Mouse (Mus musculus) yolk sac, embryonic 10.5 days (tissue): ENCODE measurements around the gene Sectm1b.
A peak's percentile ranks its signal among the peaks of the same experiment; 100 is the strongest.

ENCODE experiments used
- DNase-seq: peaks from one replicate; pipeline ENCODE4 v3.0.0-alpha.2; 2017; ENCODE audit warnings: low spot score

Sectm1b gene

DNA sequence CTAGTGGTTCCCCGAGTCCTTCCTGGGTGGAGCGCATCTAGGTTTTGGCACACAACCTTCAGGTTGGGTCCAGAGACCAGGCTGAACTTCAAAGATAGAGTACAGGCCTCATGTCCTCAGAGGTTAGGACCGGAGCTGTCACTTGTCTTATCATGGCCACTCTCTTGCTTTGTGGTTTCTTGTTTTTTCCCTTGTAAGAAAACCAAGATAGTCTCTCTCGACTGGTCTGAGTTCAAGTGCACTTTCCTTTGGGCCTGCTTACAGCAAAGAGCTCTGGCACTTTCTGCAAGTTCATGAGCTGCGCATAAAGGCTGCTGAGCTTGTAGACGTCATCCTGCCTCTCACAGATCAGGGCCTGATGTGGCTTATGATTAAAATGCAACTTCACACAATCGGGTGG, 36.1 kb downstream of the Sectm1b start:
- DNase-seq: no peak

DNA sequence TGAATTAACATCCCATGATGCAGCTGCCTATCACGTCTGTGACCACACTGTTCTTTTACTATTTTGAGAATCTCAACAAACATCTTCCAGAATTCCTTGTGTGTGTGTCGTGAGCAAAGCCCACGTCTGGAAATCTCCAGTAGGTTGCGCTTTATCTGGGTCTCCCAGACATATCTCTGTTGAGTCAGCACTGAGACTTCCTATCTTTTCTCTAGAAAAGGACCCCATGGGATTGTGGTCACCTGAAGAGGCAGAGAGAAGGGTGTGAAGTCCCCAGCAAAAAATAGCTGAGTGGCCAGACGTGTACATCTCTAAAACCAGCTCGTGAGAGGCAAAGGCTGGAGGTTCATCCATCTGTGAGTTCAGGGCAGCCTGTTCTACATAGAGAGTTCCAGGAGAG, 39.2 kb downstream of the Sectm1b start:
- DNase-seq: no peak

DNA sequence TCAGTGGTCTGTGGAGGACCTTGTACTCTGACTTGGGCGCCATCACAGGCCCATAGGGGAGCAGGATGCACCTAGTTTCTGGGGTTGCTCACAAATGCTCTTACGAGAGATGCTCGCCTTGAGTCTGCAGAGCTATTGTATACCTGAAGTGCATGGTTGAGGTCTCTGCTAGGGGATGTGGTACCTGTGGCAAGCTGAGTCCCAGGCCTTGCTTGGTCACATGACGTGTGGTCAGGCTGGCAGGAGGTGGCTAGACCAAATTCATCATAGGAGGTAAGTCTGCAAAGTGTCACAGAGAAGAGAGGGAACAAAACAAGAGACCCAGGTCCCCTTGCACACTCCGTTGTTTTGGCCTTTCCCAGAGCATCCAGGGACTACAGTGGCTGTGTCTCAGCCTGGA, 43.9 kb downstream of the Sectm1b start:
- no peak for DNase-seq

DNA sequence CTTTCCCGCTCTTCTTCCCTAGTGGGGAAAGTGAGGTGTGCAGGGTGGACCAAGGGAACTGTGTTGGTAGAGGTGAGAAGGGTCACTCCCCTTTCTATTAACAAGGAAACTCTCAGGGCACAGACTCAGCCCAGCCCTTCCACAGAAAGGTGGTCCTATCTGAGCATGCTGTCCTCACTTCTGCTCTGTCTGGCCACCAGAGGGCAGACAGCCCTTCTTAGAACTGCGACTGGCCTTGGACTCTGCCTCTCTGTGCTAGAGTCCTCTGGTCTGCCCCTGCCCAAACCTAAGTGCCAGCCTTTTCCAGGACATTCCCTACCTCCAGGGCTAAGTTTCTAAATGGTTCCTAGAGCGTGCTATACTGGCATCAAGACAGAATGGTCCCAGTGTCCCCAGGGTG, 45.7 kb downstream of the Sectm1b start:
- no peak for DNase-seq

DNA sequence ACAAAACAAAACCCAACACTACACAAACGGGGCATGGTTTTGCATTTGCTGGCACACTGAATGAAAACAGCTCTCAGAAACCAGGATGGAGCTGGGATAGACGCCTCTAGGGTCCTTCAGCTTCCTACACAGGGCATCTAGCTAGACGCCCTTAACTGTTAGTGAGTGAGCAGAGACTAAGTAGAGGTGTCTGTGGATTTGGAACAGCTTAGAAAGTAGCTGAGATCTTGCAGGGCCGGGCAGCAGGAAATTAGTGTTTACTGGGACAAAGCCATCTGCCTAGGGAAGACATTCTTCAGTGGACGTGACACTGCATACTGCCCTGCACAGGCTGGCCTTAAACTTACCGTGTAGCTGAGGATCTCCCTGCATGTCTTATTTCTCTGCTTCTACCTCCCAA, 47.9 kb downstream of the Sectm1b start:
- DNase-seq: no peak

DNA sequence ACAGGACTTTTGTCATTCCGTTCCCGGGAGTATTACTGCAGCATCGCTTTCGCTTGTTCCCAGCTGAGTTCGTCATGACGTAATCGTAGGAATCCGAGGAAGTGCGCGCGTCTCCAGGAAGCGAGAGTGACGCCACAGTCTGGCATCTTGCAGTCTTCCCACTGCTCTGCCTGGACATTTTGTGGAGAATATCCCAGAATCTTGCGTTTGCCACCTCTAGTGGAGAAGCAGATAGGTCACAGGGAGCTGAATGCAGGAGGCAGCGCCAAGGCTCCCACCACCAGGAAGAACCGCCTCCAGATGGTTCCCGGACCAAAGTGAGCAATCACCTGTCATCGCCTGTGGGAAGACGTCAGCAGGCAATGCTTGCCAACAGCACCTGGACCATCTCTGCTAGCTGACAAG, 48.5 kb downstream of the Sectm1b start:
- DNase-seq: peak; percentile 17

DNA sequence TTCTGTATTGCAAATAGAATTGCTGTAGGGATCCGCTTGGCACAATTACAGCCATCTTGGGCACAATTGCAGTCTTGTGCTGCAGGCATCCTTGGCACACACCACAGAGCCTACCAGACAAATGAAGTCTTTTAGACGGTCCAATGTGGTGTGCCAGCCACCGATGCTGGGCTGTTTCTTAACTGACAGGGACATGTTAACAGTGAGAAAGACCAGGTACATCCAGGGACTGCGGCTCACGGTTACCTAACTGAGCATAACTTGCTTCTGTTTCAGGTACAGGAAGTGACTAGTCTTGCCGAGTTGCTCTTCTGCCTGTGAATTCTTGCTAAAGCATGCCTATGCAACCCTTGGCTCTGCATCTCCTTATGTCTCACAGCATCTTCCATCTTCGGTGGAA, 49.7 kb downstream of the Sectm1b start:
- DNase-seq: no peak

DNA sequence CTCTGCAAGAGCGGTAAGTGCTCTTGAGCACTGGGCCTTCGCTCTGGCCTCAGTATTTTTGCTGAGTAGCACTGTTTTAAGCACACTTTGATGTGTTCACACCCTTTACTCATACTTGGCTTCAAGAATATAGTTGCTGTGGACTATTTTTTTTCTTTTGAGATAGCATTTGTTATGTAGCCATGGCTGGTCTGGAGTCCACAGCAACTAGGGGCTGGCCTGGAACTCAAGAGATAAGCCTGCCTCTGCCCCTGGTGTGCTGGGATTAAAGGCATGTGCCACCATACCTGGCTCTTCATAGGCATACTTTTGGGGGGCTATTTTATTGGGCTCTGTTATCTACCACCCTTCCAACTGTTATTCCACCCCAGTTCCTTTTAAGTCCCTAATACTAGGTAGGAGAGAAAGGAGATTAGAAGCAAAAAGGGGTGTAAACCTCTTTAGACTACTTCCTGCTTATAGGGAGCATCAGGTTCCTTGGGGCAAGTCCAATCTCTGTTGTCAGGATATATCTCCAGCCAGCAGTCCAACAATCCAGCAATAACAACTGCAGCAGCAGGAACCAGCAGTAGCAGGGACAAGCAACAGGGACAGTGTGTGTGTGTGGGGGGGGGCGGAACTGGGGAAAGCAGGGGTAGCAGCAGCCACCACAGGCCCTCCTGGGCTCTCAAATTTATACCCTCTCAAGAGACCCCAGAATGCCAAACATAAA, 53.2 kb downstream of the Sectm1b start:
- DNase-seq: no peak

DNA sequence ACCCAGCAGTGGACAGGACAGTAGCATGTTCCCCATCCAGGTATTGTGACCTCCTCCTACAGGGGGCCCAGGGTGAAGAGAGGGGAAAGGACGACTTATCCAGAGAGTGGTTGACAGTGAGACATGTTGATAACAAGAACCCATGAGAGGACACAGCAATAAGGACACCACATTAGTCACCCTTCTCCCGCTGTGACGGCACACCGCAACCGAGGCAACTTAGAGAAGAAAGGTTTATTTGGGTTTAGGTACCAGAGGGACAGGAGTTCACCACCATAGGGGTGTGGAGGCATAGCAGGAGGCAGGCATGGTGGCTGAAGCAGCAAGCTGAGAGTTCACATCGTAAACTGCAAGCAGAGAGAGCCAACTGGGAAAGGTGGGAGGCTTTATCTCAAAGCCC, 57.2 kb downstream of the Sectm1b start:
- no peak for DNase-seq

DNA sequence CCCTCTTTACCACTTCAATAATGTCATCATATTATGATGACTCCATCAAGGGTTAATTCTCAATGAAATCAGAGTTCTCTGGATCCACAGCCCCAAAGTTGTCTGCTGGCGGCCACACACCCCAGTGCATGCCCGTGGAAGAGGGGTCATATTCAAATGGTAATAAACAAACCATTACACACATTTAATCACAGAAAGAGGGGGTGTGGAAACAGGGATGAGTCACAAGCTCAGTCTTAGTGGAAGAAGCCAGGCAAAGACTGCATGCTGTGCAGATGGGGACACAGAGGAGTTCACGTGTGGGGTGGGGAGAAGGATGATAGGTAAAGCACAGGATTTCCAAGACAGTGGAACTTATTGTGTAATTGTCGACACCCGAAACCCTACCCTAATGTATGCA, 59.1 kb downstream of the Sectm1b start:
- DNase-seq: no peak
